Mouse (Mus musculus) cerebellum, adult 9-10 months (tissue): ENCODE data around the gene Tas2r118.
A peak's percentile ranks its signal among the peaks of the same experiment; 100 is the strongest.

Experiments used
- DNase-seq: peaks from one replicate; pipeline ENCODE4 v3.0.0; 2022

Gene Tas2r118

GRCm38 (mm10) chr6:23969960-23970359 is at the start of gene Tas2r118:
Tas2r118 (minus strand) TSS chr6:23970060.
- DNase-seq = no peak

GRCm38 (mm10) chr6:24018320-24018719 is 48.5 kb upstream of the Tas2r118 start:
- DNase-seq = no peak

- DNase-seq = no peak
Measured at GRCm38 (mm10) chr6:23993276-23993675, 23.4 kb upstream of the Tas2r118 start.

- no peak for DNase-seq
Measured at GRCm38 (mm10) chr6:23990687-23991387, 21.0 kb upstream of the Tas2r118 start.

GRCm38 (mm10) chr6:23986293-23986692 is 16.4 kb upstream of the Tas2r118 start:
- no peak for DNase-seq

GRCm38 (mm10) chr6:23966980-23967379 is 2.9 kb downstream of the Tas2r118 start:
- DNase-seq = no peak

- no peak for DNase-seq
Measured at GRCm38 (mm10) chr6:23965925-23966324, 3.9 kb downstream of the Tas2r118 start.

GRCm38 (mm10) chr6:23963741-23964140 is 6.1 kb downstream of the Tas2r118 start:
- DNase-seq = no peak

- DNase-seq = peak; percentile 71
Measured at GRCm38 (mm10) chr6:23940776-23941175, 29.1 kb downstream of the Tas2r118 start.

- no peak for DNase-seq
Measured at GRCm38 (mm10) chr6:23938575-23939488, 31.0 kb downstream of the Tas2r118 start.

GRCm38 (mm10) chr6:23936414-23936813 is 33.4 kb downstream of the Tas2r118 start:
- DNase-seq = no peak

GRCm38 (mm10) chr6:23923806-23924205 is 46.1 kb downstream of the Tas2r118 start:
- DNase-seq = no peak
